Mouse (Mus musculus): ENCODE measurements around the gene Sgtb. TPM values are rescaled to one million over a fixed set of nuclear protein-coding genes. Genes with fewer than 3 reads are reported as not detected.

The Sgtb gene
- polyA plus RNA-seq, 1 experiment = 41.0 TPM

- H3K27me3 ChIP-seq (ENCODE audit: control insufficient read depth, insufficient read depth, low read length) = no peaks in the 10 kb centered on the region
- no peak overlapping the region for H3K27ac ChIP-seq (ENCODE audit: insufficient read depth, low read length)
- no peaks in the 10 kb centered on the region for H3K4me1 ChIP-seq (ENCODE audit: control insufficient read depth, insufficient read depth, low read length)
- 82% methylated on average over 4 of the region's 4 CpGs for WGBS
- DNase-seq = no peak
- no peak overlapping the region for H3K4me3 ChIP-seq (replicated peaks; ENCODE audit: insufficient read depth, low read depth, low read length)
- TF ChIP-seq CTCF (IDR thresholded peaks at IDR 0.05; ENCODE audit: borderline replicate concordance, insufficient read depth, low read depth, low read length) (no peak), POLR2A (IDR thresholded peaks at IDR 0.05; ENCODE audit: borderline replicate concordance, insufficient read depth, low read length) (no peak)
These were observed 25.1 kb downstream of the Sgtb start for GRCm38 (mm10) chr13:104134510-104135085.

DNA sequence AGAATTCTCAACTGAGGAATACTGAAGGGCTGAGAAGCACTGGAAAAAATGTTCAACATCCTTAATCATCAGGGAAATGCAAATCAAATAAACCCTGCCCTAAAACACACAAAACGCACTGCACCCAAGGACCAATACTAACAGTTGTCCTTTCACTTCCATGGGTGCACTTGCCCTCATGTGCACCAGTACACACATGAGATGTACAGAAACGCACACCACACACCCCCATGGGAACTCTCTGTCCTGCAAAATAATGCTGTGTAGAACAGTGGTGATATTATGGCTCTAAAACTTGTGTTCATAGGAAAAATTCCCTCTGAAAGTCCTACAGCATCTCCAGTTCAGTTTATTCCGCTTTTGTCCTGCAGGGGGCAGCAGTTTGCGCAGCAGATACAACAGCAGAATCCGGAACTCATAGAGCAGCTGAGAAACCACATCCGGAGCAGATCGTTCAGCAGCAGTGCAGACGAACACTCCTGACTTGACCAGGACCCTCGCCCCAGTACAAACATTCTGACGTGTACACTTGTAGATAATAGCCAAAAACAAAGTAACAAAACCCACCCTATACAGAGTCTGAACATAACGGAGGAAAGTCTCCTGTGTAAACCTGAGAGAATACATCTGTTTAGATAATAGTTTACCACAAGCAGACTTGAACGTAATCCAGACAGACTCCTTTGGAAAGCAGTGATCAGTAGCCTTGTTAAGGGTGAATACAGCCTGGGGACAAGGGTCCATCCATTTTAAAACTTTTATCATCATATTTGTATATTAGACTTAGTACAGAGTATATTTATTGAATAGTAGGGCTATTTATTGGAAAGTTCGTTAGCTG is 30.0 kb downstream of the Sgtb start:
- H3K27ac ChIP-seq (ENCODE audit: insufficient read depth, low read length) = no peak overlapping the region
- peak; percentile 69 to 75 for DNase-seq
- H3K4me1 ChIP-seq (ENCODE audit: control insufficient read depth, insufficient read depth, low read length) = no peaks in the 10 kb centered on the region
- peak overlapping the region; percentile 28 for H3K4me3 ChIP-seq (replicated peaks; ENCODE audit: insufficient read depth, low read depth, low read length)
- TF ChIP-seq POLR2A (IDR thresholded peaks at IDR 0.05; ENCODE audit: borderline replicate concordance, insufficient read depth, low read length) = 0 out of 2 replicates have a peak, but pooled peaks have one; percentile 23
- TF ChIP-seq CTCF (IDR thresholded peaks at IDR 0.05; ENCODE audit: borderline replicate concordance, insufficient read depth, low read depth, low read length) = peak; percentile 67; the same call in 1 of the 2 replicates
- no peaks in the 10 kb centered on the region for H3K27me3 ChIP-seq (ENCODE audit: control insufficient read depth, insufficient read depth, low read length)
- WGBS = 40% methylated on average over 13 of the region's 13 CpGs

DNA sequence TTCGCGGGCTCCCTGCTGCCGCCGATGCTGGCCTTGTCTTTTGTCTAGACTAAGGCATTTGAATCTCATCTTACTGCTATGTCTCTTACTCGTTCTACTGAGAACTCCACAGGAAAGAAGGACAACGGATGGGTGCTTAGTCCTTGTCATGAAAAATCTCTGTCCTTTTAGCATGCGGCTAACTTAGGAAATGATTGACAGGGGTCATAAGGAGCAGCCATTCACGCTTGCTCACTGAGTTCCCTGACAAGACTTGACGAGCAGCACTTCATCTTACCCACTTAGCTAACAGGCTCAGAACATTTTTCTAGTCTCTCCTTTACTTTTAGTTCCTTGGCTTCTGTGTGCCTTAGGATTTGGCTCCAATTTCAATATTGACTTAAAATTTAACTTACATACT is 35.3 kb downstream of the Sgtb start:
- no peak overlapping the region for H3K27ac ChIP-seq (ENCODE audit: insufficient read depth, low read length)
- H3K4me3 ChIP-seq (replicated peaks; ENCODE audit: insufficient read depth, low read depth, low read length) = no peak overlapping the region
- H3K27me3 ChIP-seq (ENCODE audit: control insufficient read depth, insufficient read depth, low read length) = no peaks in the 10 kb centered on the region
- H3K4me1 ChIP-seq (ENCODE audit: control insufficient read depth, insufficient read depth, low read length) = no peaks in the 10 kb centered on the region
- no peak for DNase-seq
- 75% methylated on average over 9 of the region's 9 CpGs for WGBS
- TF ChIP-seq POLR2A (IDR thresholded peaks at IDR 0.05; ENCODE audit: borderline replicate concordance, insufficient read depth, low read length) = no peak
- TF ChIP-seq CTCF (IDR thresholded peaks at IDR 0.05; ENCODE audit: borderline replicate concordance, insufficient read depth, low read depth, low read length) = no peak

GRCm38 (mm10) chr13:104145646-104146045 is 36.1 kb downstream of the Sgtb start:
- TF ChIP-seq POLR2A (IDR thresholded peaks at IDR 0.05; ENCODE audit: borderline replicate concordance, insufficient read depth, low read length) = no peak
- no peak for TF ChIP-seq CTCF (IDR thresholded peaks at IDR 0.05; ENCODE audit: borderline replicate concordance, insufficient read depth, low read depth, low read length)
- no peak for DNase-seq
- Histone ChIP-seq H3K27me3 (ENCODE audit: control insufficient read depth, insufficient read depth, low read length) (no peaks in the 10 kb centered on the region), H3K4me3 (replicated peaks; ENCODE audit: insufficient read depth, low read depth, low read length) (no peak overlapping the region), H3K4me1 (ENCODE audit: control insufficient read depth, insufficient read depth, low read length) (no peaks in the 10 kb centered on the region), H3K27ac (ENCODE audit: insufficient read depth, low read length) (no peak overlapping the region)
- 87% methylated on average over 3 of the region's 3 CpGs for WGBS

GRCm38 (mm10) chr13:104154180-104154579 is 44.6 kb downstream of the Sgtb start:
- no peak for DNase-seq
- Histone ChIP-seq H3K4me3 (replicated peaks; ENCODE audit: insufficient read depth, low read depth, low read length) (no peak overlapping the region), H3K4me1 (ENCODE audit: control insufficient read depth, insufficient read depth, low read length) (no peaks in the 10 kb centered on the region), H3K27ac (ENCODE audit: insufficient read depth, low read length) (no peak overlapping the region), H3K27me3 (ENCODE audit: control insufficient read depth, insufficient read depth, low read length) (no peaks in the 10 kb centered on the region)
- WGBS = 96% methylated on average over 5 of the region's 5 CpGs
- TF ChIP-seq CTCF (IDR thresholded peaks at IDR 0.05; ENCODE audit: borderline replicate concordance, insufficient read depth, low read depth, low read length) (no peak), POLR2A (IDR thresholded peaks at IDR 0.05; ENCODE audit: borderline replicate concordance, insufficient read depth, low read length) (no peak)

DNA sequence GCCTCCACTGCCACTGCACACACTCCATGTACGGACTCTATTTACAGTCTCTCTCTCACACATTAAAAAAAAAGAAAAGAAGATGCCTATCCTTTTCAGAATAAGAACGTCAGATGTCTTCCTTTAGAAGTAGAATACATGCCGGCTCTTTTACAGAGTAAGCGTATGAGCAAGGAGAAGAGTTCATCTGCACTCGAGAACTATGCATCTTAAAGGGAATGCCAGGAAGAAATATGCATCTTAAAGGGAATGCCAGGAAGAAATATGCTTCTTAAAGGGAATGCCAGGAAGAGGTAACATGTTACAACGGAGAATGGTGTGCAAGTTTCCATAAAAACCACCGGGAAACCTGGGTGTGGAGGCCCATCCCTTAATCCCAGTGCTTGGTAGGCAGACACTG is 45.6 kb downstream of the Sgtb start:
- Histone ChIP-seq H3K27me3 (ENCODE audit: control insufficient read depth, insufficient read depth, low read length) (no peaks in the 10 kb centered on the region), H3K4me1 (ENCODE audit: control insufficient read depth, insufficient read depth, low read length) (no peaks in the 10 kb centered on the region), H3K4me3 (replicated peaks; ENCODE audit: insufficient read depth, low read depth, low read length) (no peak overlapping the region), H3K27ac (ENCODE audit: insufficient read depth, low read length) (no peak overlapping the region)
- WGBS = 92% methylated on average over 7 of the region's 7 CpGs
- TF ChIP-seq CTCF (IDR thresholded peaks at IDR 0.05; ENCODE audit: borderline replicate concordance, insufficient read depth, low read depth, low read length) = no peak
- TF ChIP-seq POLR2A (IDR thresholded peaks at IDR 0.05; ENCODE audit: borderline replicate concordance, insufficient read depth, low read length) = no peak
- no peak for DNase-seq

- H3K27ac ChIP-seq (ENCODE audit: insufficient read depth, low read length) = no peak overlapping the region
- H3K27me3 ChIP-seq (ENCODE audit: control insufficient read depth, insufficient read depth, low read length) = no peaks in the 10 kb centered on the region
- no peak for DNase-seq
- 90% methylated on average over 1 of the region's 1 CpGs for WGBS
- H3K4me1 ChIP-seq (ENCODE audit: control insufficient read depth, insufficient read depth, low read length) = no peaks in the 10 kb centered on the region
- no peak for TF ChIP-seq POLR2A (IDR thresholded peaks at IDR 0.05; ENCODE audit: borderline replicate concordance, insufficient read depth, low read length)
- TF ChIP-seq CTCF (IDR thresholded peaks at IDR 0.05; ENCODE audit: borderline replicate concordance, insufficient read depth, low read depth, low read length) = no peak
- no peak overlapping the region for H3K4me3 ChIP-seq (replicated peaks; ENCODE audit: insufficient read depth, low read depth, low read length)
These were observed 46.1 kb downstream of the Sgtb start for GRCm38 (mm10) chr13:104155686-104156085.

DNA sequence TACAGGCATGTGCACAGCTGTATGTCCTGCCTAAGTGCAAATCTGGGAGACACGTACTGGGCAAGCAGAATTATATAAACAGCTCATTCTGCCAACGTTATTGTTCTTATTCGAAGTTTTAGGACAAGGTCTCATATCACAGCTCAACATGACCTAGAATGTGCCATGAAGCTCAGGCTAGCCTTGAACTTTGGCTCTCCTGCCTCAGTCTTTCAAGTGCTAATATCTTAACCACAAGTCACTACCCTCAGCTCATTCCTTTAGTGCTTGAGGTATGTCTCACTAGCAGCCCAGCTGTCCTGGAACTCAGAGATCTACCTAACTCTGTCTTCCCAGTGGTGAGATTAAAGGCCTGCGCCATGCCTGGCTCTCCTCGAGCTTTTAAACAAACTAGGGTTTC is 62.2 kb downstream of the Sgtb start:
- H3K27me3 ChIP-seq (ENCODE audit: control insufficient read depth, insufficient read depth, low read length) = no peaks in the 10 kb centered on the region
- DNase-seq = no peak
- 0 out of 2 replicates have a peak, but pooled peaks cover 2% of the 10 kb centered on the region for H3K4me1 ChIP-seq (ENCODE audit: control insufficient read depth, insufficient read depth, low read length)
- WGBS = 88% methylated on average over 5 of the region's 5 CpGs
- TF ChIP-seq POLR2A (IDR thresholded peaks at IDR 0.05; ENCODE audit: borderline replicate concordance, insufficient read depth, low read length) (no peak), CTCF (IDR thresholded peaks at IDR 0.05; ENCODE audit: borderline replicate concordance, insufficient read depth, low read depth, low read length) (no peak)
- H3K27ac ChIP-seq (ENCODE audit: insufficient read depth, low read length) = no peak overlapping the region
- no peak overlapping the region for H3K4me3 ChIP-seq (replicated peaks; ENCODE audit: insufficient read depth, low read depth, low read length)
